In the genomic region with DNA sequence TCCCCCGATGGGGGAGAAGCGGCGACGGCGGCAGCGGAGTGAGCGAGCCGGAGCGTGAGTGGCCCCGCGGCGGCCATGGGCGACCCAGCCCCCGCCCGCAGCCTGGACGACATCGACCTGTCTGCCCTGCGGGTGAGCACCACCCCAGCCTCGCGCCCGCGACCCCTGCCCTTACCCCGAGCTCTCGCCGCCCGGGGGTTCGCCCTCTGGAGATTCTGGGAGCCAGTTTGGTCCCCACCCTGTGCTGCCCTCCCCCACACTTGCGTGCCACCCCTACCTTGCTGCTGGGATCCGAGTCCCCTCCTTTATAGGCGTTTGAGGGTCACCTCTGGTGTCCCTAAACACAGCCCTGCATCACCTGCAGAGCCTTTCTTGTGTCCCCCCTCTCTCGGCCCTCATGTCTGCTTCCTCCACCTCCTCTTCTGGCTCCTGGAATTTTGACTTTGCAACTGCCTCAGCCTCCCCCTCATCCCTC, we compare ENCODE assay signal across 7 mouse cellular contexts. TPM values are rescaled to one million over a fixed set of nuclear protein-coding genes. Genes with fewer than 3 reads are reported as not detected.
A peak's percentile ranks its signal among the peaks of the same experiment; 100 is the strongest.
DNase-seq lines count a peak whose midpoint lies in the region; ATAC-seq and TF ChIP-seq lines count a peak whose summit lies in the region.

No protein-coding gene starts in this region.

- H3K4me3 ChIP-seq in megakaryocyte, embryonic 14.5 days (replicated peaks), result peak overlapping the region; percentile 98
- H3K4me3 ChIP-seq in forebrain, embryonic 11.5 days (ENCODE audit: low read depth, low read length), result peak overlapping the region; percentile 85
- peak overlapping the region; percentile 93 for H3K4me3 ChIP-seq in limb, embryonic 14.5 days (replicated peaks; ENCODE audit: low read length)
- peak overlapping the region; percentile 91 for H3K4me3 ChIP-seq in stomach, embryonic 14.5 days (ENCODE audit: low read depth, low read length)

- peak overlapping the region; percentile 81 for H3K9ac ChIP-seq in forebrain, embryonic 11.5 days (ENCODE audit: low read length)
- peak overlapping the region; percentile 79 for H3K9ac ChIP-seq in limb, embryonic 14.5 days (ENCODE audit: low read depth, low read length, severe bottlenecking)
- H3K9ac ChIP-seq in stomach, embryonic 14.5 days (replicated peaks; ENCODE audit: low read depth, low read length), result peak overlapping the region; percentile 83

- DNase-seq in forebrain, embryonic 11.5 days (ENCODE audit: low spot score), result no peak
- no peak for DNase-seq in limb, embryonic 14.5 days (ENCODE audit: low spot score)
- DNase-seq in thymus, postnatal 36 days, result no peak
- no peak for DNase-seq in kidney, adult 18-20 months

- H3K27me3 ChIP-seq in megakaryocyte, embryonic 14.5 days (replicated peaks), result no peaks in the 10 kb centered on the region
- no peaks in the 10 kb centered on the region for H3K27me3 ChIP-seq in forebrain, embryonic 11.5 days (ENCODE audit: control insufficient read depth, insufficient read depth, low read length)
- no peaks in the 10 kb centered on the region for H3K27me3 ChIP-seq in limb, embryonic 14.5 days (ENCODE audit: control insufficient read depth, insufficient read depth, low read length)
- no peaks in the 10 kb centered on the region for H3K27me3 ChIP-seq in stomach, embryonic 14.5 days (ENCODE audit: control insufficient read depth, insufficient read depth, low read length)

- TF ChIP-seq POLR2A in limb, embryonic 14.5 days (IDR thresholded peaks at IDR 0.05; ENCODE audit: borderline replicate concordance, extremely low read depth, insufficient read depth, insufficient read length), result no peak

- ATAC-seq in megakaryocyte, adult 5-6 weeks (ENCODE audit: poor library complexity, severe bottlenecking), result no peak
- ATAC-seq in forebrain, embryonic 11.5 days (replicated peaks; ENCODE audit: low FRiP score), result peak; percentile 63; the same call in 1 of the 2 replicates
- ATAC-seq in limb, embryonic 14.5 days (ENCODE audit: low FRiP score, low read depth), result peak; percentile 4; the same call in 1 of the 2 replicates
- ATAC-seq in stomach, embryonic 14.5 days (ENCODE audit: insufficient number of reproducible peaks, insufficient read depth, low FRiP score, low read depth), result no peak; the same call in 1 of the 2 replicates

- peaks cover 32% of the 10 kb centered on the region for H3K36me3 ChIP-seq in megakaryocyte, embryonic 14.5 days (replicated peaks; ENCODE audit: low read length)
- no peaks in the 10 kb centered on the region for H3K36me3 ChIP-seq in forebrain, embryonic 11.5 days (ENCODE audit: control insufficient read depth, insufficient read depth, low read length)
- H3K36me3 ChIP-seq in limb, embryonic 14.5 days (ENCODE audit: control insufficient read depth, insufficient read depth, low read length), result 0 out of 2 replicates have a peak, but pooled peaks cover 2% of the 10 kb centered on the region
- H3K36me3 ChIP-seq in stomach, embryonic 14.5 days (ENCODE audit: control insufficient read depth, insufficient read depth, low read length), result no peaks in the 10 kb centered on the region; the same call in 1 of the 2 replicates

- H3K9me3 ChIP-seq in megakaryocyte, embryonic 14.5 days, result no peaks in the 10 kb centered on the region
- H3K9me3 ChIP-seq in forebrain, embryonic 11.5 days (ENCODE audit: control insufficient read depth, low read length), result no peaks in the 10 kb centered on the region
- no peaks in the 10 kb centered on the region for H3K9me3 ChIP-seq in limb, embryonic 14.5 days (ENCODE audit: control insufficient read depth, low read length)
- H3K9me3 ChIP-seq in stomach, embryonic 14.5 days (ENCODE audit: control insufficient read depth, low read depth, low read length), result no peaks in the 10 kb centered on the region

- peaks cover 74% of the 10 kb centered on the region for H3K4me1 ChIP-seq in megakaryocyte, embryonic 14.5 days
- H3K4me1 ChIP-seq in forebrain, embryonic 11.5 days (replicated peaks; ENCODE audit: control insufficient read depth, insufficient read depth, low read length), result peaks cover 9% of the 10 kb centered on the region
- peaks cover 21% of the 10 kb centered on the region for H3K4me1 ChIP-seq in limb, embryonic 14.5 days (ENCODE audit: control insufficient read depth, insufficient read depth, low read length)
- H3K4me1 ChIP-seq in stomach, embryonic 14.5 days (ENCODE audit: control insufficient read depth, insufficient read depth, low read length), result peaks cover 8% of the 10 kb centered on the region; the same call in 1 of the 2 replicates

- H3K4me2 ChIP-seq in forebrain, embryonic 11.5 days (ENCODE audit: low read depth, low read length, severe bottlenecking), result peak overlapping the region; percentile 89
- peak overlapping the region; percentile 91 for H3K4me2 ChIP-seq in limb, embryonic 14.5 days (replicated peaks; ENCODE audit: low read depth, low read length, severe bottlenecking)
- peak overlapping the region; percentile 82 for H3K4me2 ChIP-seq in stomach, embryonic 14.5 days (replicated peaks; ENCODE audit: low read depth, low read length)

- under 1% methylated on average over 30 of the region's 31 CpGs for WGBS in forebrain, embryonic 11.5 days
- 0% methylated on average over 4 of the region's 31 CpGs for whole genome bisulfite sequencing in limb, embryonic 14.5 days
- 0% methylated on average over 19 of the region's 31 CpGs for WGBS in stomach, embryonic 14.5 days

- peak overlapping the region; percentile 68; the same call in 1 of the 2 replicates for H3K27ac ChIP-seq in forebrain, embryonic 11.5 days (ENCODE audit: low read depth, low read length)
- peak overlapping the region; percentile 70 for H3K27ac ChIP-seq in limb, embryonic 14.5 days (replicated peaks; ENCODE audit: low read depth, low read length)
- peak overlapping the region; percentile 86 for H3K27ac ChIP-seq in stomach, embryonic 14.5 days (ENCODE audit: low read length)

RNA-seq across cellular contexts. Expression of gene Mink1, which starts 0.4 kb away (rescaled TPM):
- polyA plus RNA-seq in megakaryocyte, embryonic 14.5 days (2012; ENCODE audit: insufficient read depth, low replicate concordance), result 122 and 129 TPM in 2 replicates
- 20.6 and 21.3 TPM in 2 replicates for total RNA-seq in megakaryocyte, adult 5-6 weeks (2015)
- total RNA-seq in megakaryocyte, adult 5-6 weeks (2017), result 12.7 and 17.5 TPM in 2 replicates
- 17.7 and 21.1 TPM in 2 replicates for polyA plus RNA-seq in forebrain, embryonic 11.5 days (2014; fragmentation: Nextera tagmentation; extraction: Ambion mirVana)
- polyA plus RNA-seq in limb, embryonic 14.5 days (2012; rRNA removed), result 91.2 and 114 TPM in 2 replicates
- polyA plus RNA-seq in limb, embryonic 14.5 days (2014; fragmentation: Nextera tagmentation; extraction: Ambion mirVana), result 19.8 and 23.0 TPM in 2 replicates
- polyA plus RNA-seq in stomach, embryonic 14.5 days (2014; fragmentation: Nextera tagmentation; extraction: Ambion mirVana), result 23.0 and 23.9 TPM in 2 replicates

RNA-seq across cellular contexts. Expression of gene Pld2, which starts 23.2 kb away (rescaled TPM):
- 1.1 TPM in 1 of 2 replicates, not detected in the other for polyA plus RNA-seq in megakaryocyte, embryonic 14.5 days (2012; ENCODE audit: insufficient read depth, low replicate concordance)
- total RNA-seq in megakaryocyte, adult 5-6 weeks (2015), result 6.3 and 6.5 TPM in 2 replicates
- 7.3 and 11.1 TPM in 2 replicates for total RNA-seq in megakaryocyte, adult 5-6 weeks (2017)
- 3.2 and 3.8 TPM in 2 replicates for polyA plus RNA-seq in forebrain, embryonic 11.5 days (2014; fragmentation: Nextera tagmentation; extraction: Ambion mirVana)
- polyA plus RNA-seq in limb, embryonic 14.5 days (2012; rRNA removed), result 18.9 and 22.6 TPM in 2 replicates
- polyA plus RNA-seq in limb, embryonic 14.5 days (2014; fragmentation: Nextera tagmentation; extraction: Ambion mirVana), result 5.8 and 7.5 TPM in 2 replicates
- polyA plus RNA-seq in stomach, embryonic 14.5 days (2014; fragmentation: Nextera tagmentation; extraction: Ambion mirVana), result 11.6 and 13.0 TPM in 2 replicates

RNA-seq across cellular contexts. Expression of gene Gm40193, which starts 30.3 kb away (rescaled TPM):
- polyA plus RNA-seq in megakaryocyte, embryonic 14.5 days (2012; ENCODE audit: insufficient read depth, low replicate concordance), result not detected in 2 replicates
- not detected in 2 replicates for total RNA-seq in megakaryocyte, adult 5-6 weeks (2015)
- total RNA-seq in megakaryocyte, adult 5-6 weeks (2017), result not detected in 2 replicates
- not detected in 2 replicates for polyA plus RNA-seq in forebrain, embryonic 11.5 days (2014; fragmentation: Nextera tagmentation; extraction: Ambion mirVana)
- polyA plus RNA-seq in limb, embryonic 14.5 days (2012; rRNA removed), result 1.2 TPM in 1 of 2 replicates, not detected in the other
- polyA plus RNA-seq in limb, embryonic 14.5 days (2014; fragmentation: Nextera tagmentation; extraction: Ambion mirVana), result not detected in 2 replicates
- not detected in 2 replicates for polyA plus RNA-seq in stomach, embryonic 14.5 days (2014; fragmentation: Nextera tagmentation; extraction: Ambion mirVana)

RNA-seq across cellular contexts. Expression of gene Psmb6, which starts 37.9 kb away (rescaled TPM):
- 79.0 and 226 TPM in 2 replicates for polyA plus RNA-seq in megakaryocyte, embryonic 14.5 days (2012; ENCODE audit: insufficient read depth, low replicate concordance)
- 112 and 144 TPM in 2 replicates for total RNA-seq in megakaryocyte, adult 5-6 weeks (2015)
- total RNA-seq in megakaryocyte, adult 5-6 weeks (2017), result 182 and 211 TPM in 2 replicates
- polyA plus RNA-seq in forebrain, embryonic 11.5 days (2014; fragmentation: Nextera tagmentation; extraction: Ambion mirVana), result 812 and 901 TPM in 2 replicates
- polyA plus RNA-seq in limb, embryonic 14.5 days (2012; rRNA removed), result 421 and 423 TPM in 2 replicates
- polyA plus RNA-seq in limb, embryonic 14.5 days (2014; fragmentation: Nextera tagmentation; extraction: Ambion mirVana), result 755 and 779 TPM in 2 replicates
- polyA plus RNA-seq in stomach, embryonic 14.5 days (2014; fragmentation: Nextera tagmentation; extraction: Ambion mirVana), result 709 and 761 TPM in 2 replicates

RNA-seq across cellular contexts. Expression of gene Gltpd2, which starts 44.0 kb away (rescaled TPM):
- polyA plus RNA-seq in megakaryocyte, embryonic 14.5 days (2012; ENCODE audit: insufficient read depth, low replicate concordance), result not detected in 2 replicates
- not detected in 2 replicates for total RNA-seq in megakaryocyte, adult 5-6 weeks (2015)
- total RNA-seq in megakaryocyte, adult 5-6 weeks (2017), result not detected in 2 replicates
- polyA plus RNA-seq in forebrain, embryonic 11.5 days (2014; fragmentation: Nextera tagmentation; extraction: Ambion mirVana), result 0.35 and 0.56 TPM in 2 replicates
- polyA plus RNA-seq in limb, embryonic 14.5 days (2012; rRNA removed), result 0.24 and 0.36 TPM in 2 replicates
- polyA plus RNA-seq in limb, embryonic 14.5 days (2014; fragmentation: Nextera tagmentation; extraction: Ambion mirVana), result 0.54 and 0.73 TPM in 2 replicates
- polyA plus RNA-seq in stomach, embryonic 14.5 days (2014; fragmentation: Nextera tagmentation; extraction: Ambion mirVana), result 0.43 and 0.81 TPM in 2 replicates

Comparison
In these comparisons a context has a peak if more than half of its experiments do, and no peak if none do; other contexts are left out.
1. ATAC-seq: peak in forebrain, embryonic 11.5 days (single experiment) and limb, embryonic 14.5 days (single experiment); none in megakaryocyte, adult 5-6 weeks (single experiment) and stomach, embryonic 14.5 days (single experiment).
2. Peak in every context shown above with its lines, with median percentiles within 50 percentile points of each other: H3K4me3 ChIP-seq, H3K27ac ChIP-seq, H3K4me2 ChIP-seq and H3K9ac ChIP-seq.